In the genomic region with DNA sequence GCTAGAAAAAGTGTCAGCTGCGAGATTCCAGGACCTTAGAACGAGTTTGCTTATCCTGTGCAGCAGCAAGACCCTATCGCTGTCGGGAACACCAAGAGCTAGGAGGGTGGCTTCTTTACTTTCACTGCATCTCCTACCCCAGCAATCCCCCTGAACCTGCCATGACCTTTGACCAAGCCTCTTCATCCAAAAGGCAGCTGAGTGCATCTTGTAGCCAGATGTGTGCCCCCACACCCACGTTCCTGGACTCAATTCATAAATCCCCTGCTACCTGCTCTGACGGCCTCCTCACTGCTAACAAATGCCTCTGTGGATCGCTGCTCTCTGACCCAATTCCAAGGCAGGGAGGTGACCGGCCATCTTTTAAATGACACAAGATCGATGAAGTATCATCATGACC, we compare ENCODE assay signal across 18 mouse cellular contexts.
"Had no signal": no experiment of that assay in that cellular context is flagged by ENCODE, and none has a peak within 500 bp of the region (broad histone marks: within the 10 kb centered on the region; RNA-seq: fewer than 3 reads in every experiment).

No protein-coding gene starts in this region.

- H3K9me3 ChIP-seq: liver, embryonic 13.5 days; midbrain, embryonic 10.5 days; midbrain, embryonic 13.5 days had no signal

- H3K9ac ChIP-seq: liver, embryonic 13.5 days; lung, embryonic 14.5 days; midbrain, embryonic 13.5 days had no signal

- H3K27ac ChIP-seq: liver, embryonic 13.5 days; macrophage; midbrain, embryonic 10.5 days; midbrain, embryonic 13.5 days; stomach, postnatal 0 days had no signal

- DNase-seq: kidney, adult 18-20 months; kidney, adult 9 months; kidney, postnatal 14 days; kidney, postnatal 4 days; left cerebral cortex, postnatal 4 days; liver, embryonic 13.5 days; lung, embryonic 14.5 days; right cerebral cortex, adult 18-20 months; right cerebral cortex, postnatal 14 days; right cerebral cortex, postnatal 4 days; thymus, postnatal 36 days had no signal

- H3K4me3 ChIP-seq: liver, embryonic 13.5 days; midbrain, embryonic 10.5 days; midbrain, embryonic 13.5 days; myocyte had no signal

- H3K27me3 ChIP-seq: liver, embryonic 13.5 days; midbrain, embryonic 13.5 days had no signal

- ATAC-seq: lung, postnatal 0 days; midbrain, embryonic 13.5 days; midbrain, embryonic 16.5 days had no signal

- H3K4me2 ChIP-seq: liver, embryonic 13.5 days; lung, embryonic 14.5 days; midbrain, embryonic 13.5 days had no signal

- H3K4me1 ChIP-seq: liver, embryonic 13.5 days; midbrain, embryonic 13.5 days had no signal

- H3K36me3 ChIP-seq: liver, embryonic 13.5 days; midbrain, embryonic 10.5 days; midbrain, embryonic 13.5 days had no signal
